Mouse (Mus musculus) hindbrain, embryonic 10.5 days (tissue): ENCODE data around the gene Erf. TPM values are rescaled to one million over a fixed set of nuclear protein-coding genes. Genes with fewer than 3 reads are reported as not detected.

ENCODE experiments used
- DNase-seq: peaks from one replicate; pipeline ENCODE4 v3.0.0-alpha.2; 2017; ENCODE audit warnings: low spot score
- H3K27ac ChIP-seq: fragments of 300-500 bp; sonication (generic); 2 replicates; pipeline ENCODE4 v1.5.1; 2016; ENCODE audit warnings: mild to moderate bottlenecking, moderate library complexity
- H3K27me3 ChIP-seq: fragments of 300-500 bp; sonication (generic); 2 replicates; pipeline ENCODE4 v1.6.1; 2016; ENCODE audit warnings: mild to moderate bottlenecking; ENCODE audit not compliant: poor library complexity, insufficient read depth, severe bottlenecking
- H3K36me3 ChIP-seq: fragments of 300-500 bp; sonication (generic); 2 replicates; pipeline ENCODE4 v1.6.1; 2016; ENCODE audit warnings: mild to moderate bottlenecking, moderate library complexity
- H3K4me1 ChIP-seq: fragments of 300-500 bp; sonication (generic); replicated peaks from 2 replicates; pipeline ENCODE4 v1.6.1; 2016; ENCODE audit warnings: mild to moderate bottlenecking
- H3K4me3 ChIP-seq: fragments of 300-500 bp; sonication (generic); 2 replicates; pipeline ENCODE4 v1.5.1; 2016; ENCODE audit warnings: mild to moderate bottlenecking, moderate library complexity
- H3K9me3 ChIP-seq: fragments of 300-500 bp; sonication (generic); 2 replicates; pipeline ENCODE4 v1.6.1; 2016; ENCODE audit warnings: mild to moderate bottlenecking, moderate library complexity
- WGBS: fragments of 180-500 bp; shearing (Covaris S2); methylation state at CpG from one replicate; pipeline ENCODE4 v1.1.7; 2016; 5-methylcytosine and 5-hydroxymethylcytosine counted together
- polyA plus RNA-seq: library from polyadenylated mRNA; unstranded; fragments of >200 nt; fragmentation: Nextera tagmentation; extraction: Ambion mirVana; gene quantifications from 2 replicates; pipeline ENCODE4 v1.2.1, GENCODE M21; 2016

Erf gene
- polyA plus RNA-seq, 1 experiment from 2014 or later = 8.6 TPM

DNA sequence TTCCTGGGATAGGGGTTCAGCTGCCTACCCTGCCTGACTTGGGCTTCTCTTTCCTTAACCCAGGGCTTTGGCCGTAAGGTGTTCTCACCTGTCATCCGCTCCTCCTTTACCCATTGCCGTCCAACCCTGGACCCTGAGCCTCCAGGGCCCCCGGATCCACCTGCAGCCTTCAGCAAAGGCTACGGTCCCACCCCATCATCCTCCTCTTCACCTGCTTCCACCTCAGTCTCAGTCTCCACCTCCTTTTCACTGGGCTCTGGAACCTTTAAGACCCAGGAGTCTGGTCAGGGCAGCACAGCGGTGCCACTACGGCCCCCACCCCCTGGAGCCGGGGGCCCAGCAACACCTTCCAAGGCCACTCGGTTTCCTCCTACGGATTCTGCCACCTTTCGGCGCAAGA is 37.5 kb upstream of the Erf start:
- Histone ChIP-seq H3K9me3 (peaks cover 9% of the 10 kb centered on the region; the same call in 1 of the 2 replicates), H3K4me1 (peaks cover 38% of the 10 kb centered on the region), H3K27ac (no peak overlapping the region), H3K27me3 (no peaks in the 10 kb centered on the region), H3K36me3 (peaks cover 87% of the 10 kb centered on the region), H3K4me3 (no peak overlapping the region)
- 96% methylated on average over 12 of the region's 12 CpGs for WGBS
- no peak for DNase-seq

DNA sequence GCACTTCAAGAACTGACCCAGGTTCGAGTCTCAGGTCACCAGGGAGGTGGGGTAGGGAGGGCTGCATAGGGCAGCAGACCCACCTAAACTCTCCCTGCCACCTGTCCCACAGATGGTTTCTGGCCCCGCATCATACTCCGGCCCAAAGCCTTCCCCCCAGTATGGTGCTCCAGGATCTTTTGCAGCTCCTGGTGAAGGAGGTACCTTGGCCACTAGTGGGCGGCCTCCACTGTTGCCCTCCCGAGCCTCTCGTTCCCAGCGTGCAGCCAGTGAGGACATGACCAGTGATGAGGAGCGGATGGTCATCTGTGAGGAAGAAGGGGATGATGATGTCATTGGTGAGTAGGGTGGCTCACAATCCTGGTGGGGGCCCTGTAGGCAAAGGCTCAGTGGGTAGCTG is 36.4 kb upstream of the Erf start:
- Histone ChIP-seq H3K27me3 (no peaks in the 10 kb centered on the region), H3K9me3 (peaks cover 9% of the 10 kb centered on the region; the same call in 1 of the 2 replicates), H3K4me1 (peaks cover 42% of the 10 kb centered on the region), H3K27ac (no peak overlapping the region), H3K36me3 (peaks cover 77% of the 10 kb centered on the region), H3K4me3 (no peak overlapping the region)
- no peak for DNase-seq
- 80% methylated on average over 8 of the region's 8 CpGs for WGBS

DNA sequence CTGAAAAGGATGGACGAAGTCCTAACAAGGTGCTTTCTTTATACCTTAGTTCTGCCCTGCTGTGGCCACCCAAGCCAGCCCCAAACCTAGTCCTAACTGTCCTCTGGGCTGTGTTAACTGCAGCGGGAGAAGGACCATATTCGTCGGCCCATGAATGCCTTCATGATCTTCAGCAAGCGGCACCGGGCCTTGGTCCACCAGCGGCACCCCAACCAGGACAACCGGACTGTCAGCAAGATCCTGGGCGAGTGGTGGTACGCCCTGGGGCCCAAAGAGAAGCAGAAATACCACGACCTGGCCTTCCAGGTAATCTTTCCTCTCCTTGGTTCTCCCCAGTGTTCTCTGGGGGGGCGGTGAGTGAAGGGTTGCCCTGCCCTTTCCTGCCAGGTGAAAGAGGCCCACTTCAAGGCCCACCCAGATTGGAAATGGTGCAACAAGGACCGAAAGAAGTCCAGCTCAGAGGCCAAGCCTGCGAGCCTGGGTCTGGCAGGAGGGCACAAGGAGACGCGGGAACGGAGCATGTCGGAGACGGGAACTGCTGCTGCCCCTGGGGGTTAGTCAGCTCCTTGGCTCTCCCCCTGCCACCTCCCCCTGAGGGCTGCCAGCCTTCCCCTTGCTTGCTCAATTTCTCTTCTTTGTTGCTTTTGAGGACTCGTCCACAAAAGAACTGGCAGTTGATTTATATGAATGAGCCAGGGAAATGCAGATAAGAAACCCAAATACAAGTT is 35.1 kb upstream of the Erf start:
- 92% methylated on average over 20 of the region's 20 CpGs for WGBS
- DNase-seq = no peak
- no peak overlapping the region for H3K4me3 ChIP-seq
- H3K9me3 ChIP-seq = peaks cover 9% of the 10 kb centered on the region; the same call in 1 of the 2 replicates
- peaks cover 64% of the 10 kb centered on the region for H3K36me3 ChIP-seq
- H3K27ac ChIP-seq = no peak overlapping the region
- H3K27me3 ChIP-seq = no peaks in the 10 kb centered on the region
- peaks cover 43% of the 10 kb centered on the region for H3K4me1 ChIP-seq

DNA sequence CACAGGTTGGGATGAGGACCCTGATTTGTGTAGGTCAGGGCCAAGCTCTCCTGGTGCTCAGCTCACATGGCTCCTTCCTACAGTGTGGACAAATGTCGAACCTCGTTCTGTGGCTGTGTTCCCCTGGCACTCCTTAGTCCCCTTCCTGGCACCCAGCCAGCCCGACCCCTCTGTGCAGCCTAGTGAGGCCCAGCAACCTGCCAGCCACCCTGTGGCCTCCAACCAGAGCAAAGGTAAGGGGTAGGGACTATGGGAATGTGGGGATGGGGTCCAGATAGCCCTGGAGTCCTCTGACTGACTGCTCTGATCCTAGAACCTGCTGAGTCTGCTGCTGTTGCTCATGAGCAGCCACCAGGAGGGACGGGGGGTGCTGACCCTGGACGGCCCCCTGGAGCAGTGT is 34.2 kb upstream of the Erf start:
- peak overlapping the region; percentile 85; the same call in 1 of the 2 replicates for H3K4me3 ChIP-seq
- peak overlapping the region; percentile 20; the same call in 1 of the 2 replicates for H3K27ac ChIP-seq
- no peak for DNase-seq
- H3K4me1 ChIP-seq = peaks cover 52% of the 10 kb centered on the region
- peaks cover 55% of the 10 kb centered on the region for H3K36me3 ChIP-seq
- H3K9me3 ChIP-seq = peaks cover 6% of the 10 kb centered on the region; the same call in 1 of the 2 replicates
- 87% methylated on average over 5 of the region's 5 CpGs for WGBS
- no peaks in the 10 kb centered on the region for H3K27me3 ChIP-seq

DNA sequence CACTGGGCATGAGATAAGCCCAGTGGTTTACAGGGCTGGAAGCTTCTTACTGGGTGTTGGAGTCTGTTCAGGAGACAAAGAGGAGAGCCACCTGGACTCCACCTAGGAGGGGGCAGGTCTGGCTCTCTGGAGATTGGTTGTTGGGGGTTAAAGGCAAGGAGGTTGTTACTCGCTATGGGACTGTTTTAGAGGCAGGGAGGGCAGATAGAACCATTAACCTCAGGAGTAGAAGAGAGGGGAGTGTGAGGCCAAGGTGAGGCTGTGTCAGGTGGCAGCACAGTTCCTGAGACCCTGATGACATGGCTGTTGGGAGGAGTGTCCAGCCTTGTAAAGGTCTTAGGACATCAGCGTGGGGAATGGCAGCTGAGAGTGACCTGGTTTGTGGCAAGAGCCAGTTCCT is 33.6 kb upstream of the Erf start:
- peaks cover 58% of the 10 kb centered on the region for H3K4me1 ChIP-seq
- H3K27me3 ChIP-seq = no peaks in the 10 kb centered on the region
- 0 out of 2 replicates have a peak, but pooled peaks cover 2% of the 10 kb centered on the region for H3K9me3 ChIP-seq
- H3K27ac ChIP-seq = peak overlapping the region; percentile 98
- 77% methylated on average over 2 of the region's 2 CpGs for WGBS
- DNase-seq = no peak
- H3K4me3 ChIP-seq = peak overlapping the region; percentile 85
- peaks cover 49% of the 10 kb centered on the region for H3K36me3 ChIP-seq

DNA sequence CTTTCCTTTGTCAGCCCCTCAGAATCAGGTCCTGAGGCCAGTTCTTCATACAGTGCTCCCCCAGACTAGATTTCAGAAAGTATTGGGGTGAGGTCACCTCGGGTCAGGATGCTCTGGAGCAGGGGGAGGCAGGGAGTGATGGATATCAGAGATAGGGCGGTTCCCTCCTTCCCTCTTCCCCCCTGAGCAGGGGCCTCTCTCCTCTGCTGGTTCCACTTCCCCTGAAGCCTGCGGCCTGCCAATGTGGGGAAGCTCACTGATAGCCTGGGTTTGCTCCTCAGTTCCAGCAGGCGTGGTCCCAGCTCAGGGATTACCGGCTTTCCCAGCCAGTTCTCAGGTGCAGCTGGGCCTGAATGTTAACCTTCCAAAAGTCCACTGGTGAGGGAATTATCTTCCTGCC is 33.1 kb upstream of the Erf start:
- H3K36me3 ChIP-seq = peaks cover 43% of the 10 kb centered on the region
- H3K4me1 ChIP-seq = peaks cover 61% of the 10 kb centered on the region
- no peak for DNase-seq

DNA sequence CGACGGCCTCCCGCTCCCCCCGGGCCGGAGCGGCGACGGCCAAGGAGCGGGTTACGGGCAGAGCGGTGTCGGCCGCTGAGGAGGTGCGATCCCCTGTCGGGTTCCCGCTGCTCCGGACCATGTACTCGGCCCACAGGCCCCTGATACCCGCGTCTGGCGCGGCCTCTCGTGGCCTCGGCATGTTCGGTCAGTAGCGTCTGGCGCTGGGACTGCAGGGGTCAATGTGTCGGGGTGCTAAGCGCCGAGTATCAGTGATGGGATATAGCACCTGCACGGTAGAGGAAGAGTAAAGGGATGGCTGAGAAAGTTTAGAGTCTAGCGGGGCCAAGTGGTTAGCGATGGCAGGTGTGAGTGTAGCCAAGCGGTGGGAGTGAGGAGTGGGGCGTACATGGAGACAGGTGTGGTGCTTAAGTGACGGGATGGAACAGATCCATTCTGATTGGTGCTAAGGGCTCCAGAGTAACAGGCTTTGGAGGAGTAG is 32.2 kb upstream of the Erf start:
- H3K4me1 ChIP-seq = peaks cover 68% of the 10 kb centered on the region
- peak; percentile 66 for DNase-seq
- peak overlapping the region; percentile 85 for H3K4me3 ChIP-seq
- peaks cover 35% of the 10 kb centered on the region for H3K36me3 ChIP-seq
- under 1% methylated on average over 36 of the region's 36 CpGs for WGBS
- no peaks in the 10 kb centered on the region for H3K27me3 ChIP-seq
- no peaks in the 10 kb centered on the region for H3K9me3 ChIP-seq
- peak overlapping the region; percentile 98 for H3K27ac ChIP-seq

More for the DNA sequence above, 33.1 kb upstream of the Erf start:
- Histone ChIP-seq H3K27ac (peak overlapping the region; percentile 98), H3K9me3 (no peaks in the 10 kb centered on the region), H3K27me3 (no peaks in the 10 kb centered on the region), H3K4me3 (peak overlapping the region; percentile 85)
- WGBS = 33% methylated on average over 5 of the region's 5 CpGs

DNA sequence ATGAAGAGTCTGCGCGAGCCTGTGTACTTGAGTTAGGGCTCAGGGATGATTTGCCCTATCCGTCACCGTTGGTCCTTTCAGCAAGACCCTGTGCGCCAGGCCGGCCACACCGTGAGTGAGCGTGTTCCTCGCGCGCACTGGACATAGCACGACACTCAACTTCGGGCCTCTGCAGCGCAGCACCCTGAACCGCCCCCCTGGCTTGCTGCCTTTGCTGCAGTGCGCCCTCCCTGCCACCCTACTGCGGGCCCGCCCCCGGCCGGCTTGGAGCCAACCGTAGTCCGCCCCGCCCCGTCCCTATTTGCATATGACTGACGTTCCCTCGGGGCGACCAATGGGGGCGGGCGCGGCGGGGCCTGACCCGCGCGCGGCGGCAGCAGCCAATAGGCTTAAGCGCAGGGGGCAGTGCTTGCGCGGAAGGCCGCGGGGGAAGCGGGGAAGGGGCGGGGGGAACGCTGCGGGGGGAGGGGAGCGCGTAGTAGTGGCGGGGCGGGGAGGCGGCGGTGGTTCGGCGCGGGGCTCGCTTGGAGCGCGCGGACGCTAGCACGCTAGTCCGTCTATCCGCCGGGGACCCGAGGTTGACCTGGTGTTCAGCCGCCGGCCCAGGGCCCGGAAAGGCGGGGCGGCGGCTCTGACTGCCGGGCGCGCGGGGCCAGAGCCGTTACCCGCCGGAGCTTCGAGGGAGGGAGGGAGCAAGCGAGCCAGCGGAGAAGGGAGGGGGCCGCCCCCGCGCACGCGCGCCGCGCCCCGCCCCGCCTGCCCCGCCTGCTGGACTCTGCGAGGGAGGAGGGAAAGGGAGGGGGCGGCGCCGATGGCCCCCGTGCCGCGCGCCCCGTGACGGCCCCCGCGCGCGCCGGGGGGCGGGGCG is 31.4 kb upstream of the Erf start:
- Histone ChIP-seq H3K27ac (peak overlapping the region; percentile 98), H3K9me3 (no peaks in the 10 kb centered on the region), H3K4me3 (peak overlapping the region; percentile 85), H3K36me3 (peaks cover 27% of the 10 kb centered on the region), H3K27me3 (no peaks in the 10 kb centered on the region), H3K4me1 (peaks cover 74% of the 10 kb centered on the region)
- DNase-seq = peak; percentile 97
- under 1% methylated on average over 80 of the region's 108 CpGs for WGBS

DNA sequence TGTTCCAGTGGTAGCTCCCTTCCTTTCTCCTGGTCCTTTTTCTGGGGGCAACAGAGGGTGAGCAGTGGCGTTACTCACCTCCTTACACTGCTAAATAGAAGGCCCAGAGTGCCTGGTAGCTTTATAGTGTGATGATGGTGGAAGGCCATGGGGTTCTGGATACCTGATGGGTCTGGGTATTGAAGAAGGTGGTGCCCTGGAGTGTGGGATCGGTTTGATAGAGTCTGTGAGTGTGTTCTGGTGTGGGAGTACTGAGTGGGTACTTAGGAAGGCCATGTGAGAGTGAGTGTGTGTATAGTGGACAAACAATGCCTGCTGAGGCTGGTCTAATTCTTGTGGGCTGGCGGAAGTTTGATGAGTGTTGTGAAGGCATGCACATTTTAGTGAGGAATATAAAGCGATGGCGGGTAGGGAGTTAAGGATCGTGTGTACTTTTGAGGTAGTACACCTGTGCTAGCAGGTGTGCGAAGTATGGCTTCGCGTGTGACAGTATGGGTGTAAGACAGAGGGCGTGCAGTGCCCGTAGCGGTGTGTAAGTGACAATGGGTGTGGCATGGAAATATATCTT is 30.7 kb upstream of the Erf start:
- H3K27ac ChIP-seq = peak overlapping the region; percentile 98
- no peak for DNase-seq
- no peaks in the 10 kb centered on the region for H3K9me3 ChIP-seq
- H3K36me3 ChIP-seq = peaks cover 20% of the 10 kb centered on the region
- no peaks in the 10 kb centered on the region for H3K27me3 ChIP-seq
- peak overlapping the region; percentile 85 for H3K4me3 ChIP-seq
- H3K4me1 ChIP-seq = peaks cover 75% of the 10 kb centered on the region
- 29% methylated on average over 12 of the region's 12 CpGs for WGBS

DNA sequence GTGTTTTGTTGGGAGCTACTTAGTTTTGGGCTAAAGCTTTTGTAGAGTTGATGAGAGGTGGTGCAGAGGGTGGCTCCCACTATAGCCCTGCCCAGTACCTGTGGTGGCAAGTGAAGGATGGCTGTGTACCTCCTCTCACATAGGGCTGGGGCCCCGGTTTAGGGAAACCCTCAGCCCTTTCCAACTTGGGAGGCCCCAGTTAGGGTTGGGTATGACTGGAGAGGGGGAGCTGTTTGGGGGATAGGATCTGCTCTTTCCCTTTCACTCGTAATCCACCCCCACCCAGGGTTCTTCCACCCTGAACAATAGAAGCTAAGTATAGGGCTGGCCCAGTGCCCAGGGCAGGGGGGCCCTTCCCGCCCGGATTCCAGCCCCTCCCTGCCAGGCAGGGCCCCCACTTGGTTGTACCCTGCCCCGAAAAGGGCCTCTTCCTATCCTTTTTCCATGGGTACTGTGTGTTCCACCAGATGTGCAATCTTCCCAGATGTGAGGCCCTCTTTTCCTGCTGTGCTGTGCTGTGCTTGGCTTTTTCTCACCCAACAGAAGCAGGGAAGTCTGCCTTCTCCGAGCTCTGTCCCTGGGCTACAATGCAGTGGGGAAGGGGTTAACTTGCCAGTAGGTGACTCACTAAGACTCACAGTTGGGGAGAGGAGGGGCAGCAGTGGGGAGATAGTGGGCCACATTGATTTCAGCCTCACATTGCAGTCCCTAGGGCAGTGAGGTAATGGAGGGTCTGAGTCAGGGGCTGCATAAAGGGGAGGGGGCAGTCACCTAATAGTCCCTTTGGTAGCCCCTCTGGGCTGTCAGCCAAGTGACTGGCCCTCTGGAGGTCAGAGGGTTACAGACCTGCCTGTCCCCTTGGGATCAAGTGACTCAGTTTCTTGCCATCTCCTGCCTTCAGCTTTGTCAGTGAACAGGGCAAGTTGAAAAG is 29.6 kb upstream of the Erf start:
- WGBS = 1% methylated on average over 6 of the region's 6 CpGs

DNA sequence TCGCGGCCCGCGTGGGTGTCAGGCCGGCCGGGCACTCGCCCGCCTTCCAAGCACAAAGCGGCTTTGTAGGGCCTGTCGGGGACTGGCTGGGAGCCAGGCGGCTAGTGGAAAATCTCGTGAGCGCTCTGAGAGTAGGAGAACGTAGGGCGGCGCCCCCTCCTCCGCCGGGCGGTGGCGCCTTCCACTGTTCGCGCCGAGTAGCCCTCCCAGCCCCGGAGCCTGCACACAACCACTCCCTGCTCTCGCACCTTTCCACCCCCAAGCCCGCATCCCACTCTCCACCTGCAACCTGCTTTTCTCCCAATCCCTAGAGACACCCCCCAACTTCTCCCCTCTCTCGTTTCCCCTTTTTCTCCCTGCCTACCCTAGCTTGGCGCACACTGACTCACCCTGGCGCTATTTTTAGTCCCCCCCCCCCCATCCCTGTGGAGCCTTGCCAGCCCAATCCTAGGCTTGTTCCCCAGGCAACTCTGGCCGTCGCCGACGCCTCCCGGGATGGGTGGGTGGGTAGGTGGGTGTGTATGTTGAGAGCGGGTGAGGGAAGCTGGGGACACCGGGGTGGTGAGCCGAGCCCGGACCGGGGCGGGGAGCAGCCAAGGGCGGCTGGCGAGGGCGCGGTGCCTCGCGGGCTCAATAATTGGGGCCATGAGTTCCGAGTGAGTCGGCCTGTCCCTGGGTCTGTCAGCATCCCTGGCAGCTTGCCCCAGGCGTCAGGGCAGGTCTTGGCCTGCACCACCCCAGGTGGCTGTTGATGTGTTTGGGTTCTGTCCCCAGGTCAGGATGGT is 28.7 kb upstream of the Erf start:
- DNase-seq = peak; percentile 88
- Histone ChIP-seq H3K36me3 (no peaks in the 10 kb centered on the region), H3K4me3 (peak overlapping the region; percentile 85), H3K27ac (peak overlapping the region; percentile 98), H3K4me1 (peaks cover 84% of the 10 kb centered on the region), H3K9me3 (no peaks in the 10 kb centered on the region), H3K27me3 (no peaks in the 10 kb centered on the region)
- WGBS = under 1% methylated on average over 49 of the region's 49 CpGs

More for the DNA sequence above, 29.6 kb upstream of the Erf start:
- Histone ChIP-seq H3K27ac (peak overlapping the region; percentile 98), H3K4me3 (peak overlapping the region; percentile 85), H3K4me1 (peaks cover 84% of the 10 kb centered on the region), H3K27me3 (no peaks in the 10 kb centered on the region), H3K9me3 (no peaks in the 10 kb centered on the region), H3K36me3 (peaks cover 8% of the 10 kb centered on the region)
- DNase-seq = peak; percentile 44
